Mouse (Mus musculus): ENCODE data around the gene Agpat4.

DNA sequence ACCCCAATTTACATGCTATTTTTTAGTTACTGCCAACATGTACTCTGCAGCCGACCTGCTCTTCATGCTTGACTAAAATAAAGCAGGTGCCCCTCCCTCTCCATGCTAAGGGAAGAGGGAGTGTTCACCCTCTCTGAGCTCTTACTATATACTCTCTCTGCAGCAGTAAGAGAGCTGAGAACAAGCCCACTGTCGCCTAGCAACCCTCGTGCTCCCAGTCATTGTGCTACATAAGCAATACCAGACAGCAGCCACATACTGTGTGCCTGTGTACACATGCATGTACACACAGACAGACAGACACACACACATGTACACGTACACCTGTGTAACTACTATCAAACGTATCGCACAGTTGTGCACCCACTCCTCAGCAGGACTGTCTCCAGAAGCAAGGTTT lies 111.7 kb downstream of the Agpat4 start:
- TF ChIP-seq GATA1 (IDR thresholded peaks at IDR 0.05; ENCODE audit: borderline replicate concordance, low read length) (no peak), FLI1 (IDR thresholded peaks at IDR 0.05; ENCODE audit: low read length) (no peak)
